Mouse (Mus musculus) layer of hippocampus, postnatal 25 days (tissue): ENCODE results near the gene Lef1. TPM values are rescaled to one million over a fixed set of nuclear protein-coding genes. Genes with fewer than 3 reads are reported as not detected.

Experiments
- DNase-seq, 2 experiments: peaks; one replicate each; pipeline ENCODE4 v3.0.0; 2022; ENCODE audit warnings: mixed read lengths in 2 of 2, low spot score in 1 of 2; ENCODE audit errors: extremely low spot score in 1 of 2
- total RNA-seq, 2 experiments: library from RNA; stranded (reverse); gene quantifications; 2 replicates each; pipeline ENCODE4 v1.2.3; 2021

The Lef1 gene
- total RNA-seq, 2 experiments from 2014 or later, result 5.4 to 5.8 TPM

DNA sequence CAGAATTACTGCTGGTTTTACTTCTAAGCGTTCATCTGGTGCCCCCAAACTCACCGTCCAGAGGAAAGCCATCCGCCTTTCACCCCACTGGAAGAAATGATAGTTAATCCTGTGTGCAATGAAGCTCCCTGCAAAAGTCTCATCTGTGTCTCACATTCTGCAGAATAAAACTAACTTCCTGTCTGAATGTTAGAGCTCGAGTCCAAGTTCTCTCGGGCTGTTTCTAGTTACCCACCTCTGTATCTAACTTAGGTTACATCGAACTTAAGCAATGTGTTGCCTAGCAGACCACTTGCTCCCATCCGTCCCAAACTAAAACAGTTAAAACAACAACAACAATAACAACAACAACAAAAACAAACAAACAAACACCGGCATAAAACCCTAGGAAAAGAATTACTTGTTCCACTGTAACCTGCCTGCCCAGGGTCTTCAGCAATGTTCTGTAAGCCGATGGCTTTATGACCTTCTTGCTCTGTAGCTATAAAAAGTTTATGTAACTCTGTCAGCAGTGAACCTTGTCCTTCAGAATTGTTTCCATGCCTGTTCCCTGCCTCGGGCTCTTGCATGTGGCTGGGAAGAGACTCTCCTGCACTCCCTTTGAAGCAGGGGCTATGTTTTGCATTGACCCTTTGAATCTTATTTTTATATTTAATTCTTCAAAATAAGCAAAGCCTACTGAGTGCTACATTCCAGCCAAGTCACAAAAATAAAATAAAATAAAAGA lies 162.3 kb downstream of the Lef1 start:
- no peak for DNase-seq

Other genes starting within 250 kb of the Lef1 start
- 10 to 100 TPM; 23.1 to 24.6 TPM for gene Hadh, start 161.6 kb downstream of the Lef1 start, total RNA-seq
- gene Cyp2u1, start 192.8 kb downstream of the Lef1 start, total RNA-seq, result 10 to 100 TPM; 15.9 to 17.5 TPM